Mouse (Mus musculus) liver, adult 2 months (tissue): ENCODE measurements at regions not wholly inside any gene's neighbourhood (a gene's known extent, or its start where the extent isn't known, plus 50 kb on each side); places are given as distances from the start of the nearest gene placed in this dataset.
"Not testable (repeated sequence)": the region's sequence is repeated elsewhere in the genome, so short reads cannot be mapped to it uniquely, and the experiment has no call there.

Experiments
- CTCF ChIP-seq: fragments of 200-500 bp; IDR thresholded peaks from 2 replicates; pipeline ENCODE4 v1.5.1; 2011; ENCODE audit warnings: low read depth, low read length, control low read depth
- POLR2A ChIP-seq: fragments of 200-500 bp; IDR thresholded peaks from 2 replicates; pipeline ENCODE4 v1.6.1; 2011; ENCODE audit warnings: low read length, control low read depth; ENCODE audit not compliant: insufficient read depth; ENCODE audit errors: extremely low read depth

DNA sequence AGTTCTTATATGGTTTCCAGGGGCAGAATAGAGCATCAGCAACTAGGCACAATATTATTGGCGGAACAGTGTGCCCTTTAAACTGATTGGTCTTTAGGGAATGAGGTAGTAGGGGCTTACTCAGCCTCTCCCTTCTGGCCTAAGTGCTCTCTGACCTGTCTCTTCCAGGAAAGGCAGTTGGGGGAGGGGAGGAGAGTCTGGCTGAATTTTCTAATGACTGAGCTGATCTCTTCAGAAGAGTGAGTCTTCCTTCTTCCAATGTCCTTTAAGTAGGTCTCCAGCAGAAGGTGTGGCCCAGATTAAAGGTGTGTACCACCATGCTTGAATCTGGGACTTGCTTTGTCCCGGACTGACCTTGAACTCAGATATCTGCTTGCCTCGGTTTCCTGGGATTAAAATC, 60.3 kb downstream of the Sox1 start:
- TF ChIP-seq POLR2A, CTCF: not testable (repeated sequence)
